Mouse (Mus musculus) hindbrain, postnatal 0 days (tissue): ENCODE measurements around the gene Gm47429. TPM values are rescaled to one million over a fixed set of nuclear protein-coding genes. Genes with fewer than 3 reads are reported as not detected.
A peak's percentile ranks its signal among the peaks of the same experiment; 100 is the strongest.
"Not testable (repeated sequence)": the region's sequence is repeated elsewhere in the genome, so short reads cannot be mapped to it uniquely, and the experiment has no call there.

ENCODE experiments used
- ATAC-seq: fragments of 200-750 bp; cut with Nextera tagmentation; 2 replicates; pipeline ENCODE4 v1.8.0; 2017; ENCODE audit warnings: mild to moderate bottlenecking, moderate TSS enrichment, moderate library complexity
- DNase-seq: peaks from one replicate; pipeline ENCODE4 v3.0.0-alpha.2; 2015; ENCODE audit warnings: low spot score
- H3K27ac ChIP-seq: fragments of 300-500 bp; sonication (generic); 2 replicates; pipeline ENCODE4 v1.5.1; 2014; ENCODE audit warnings: mild to moderate bottlenecking
- H3K27me3 ChIP-seq: fragments of 300-500 bp; sonication (generic); 2 replicates; pipeline ENCODE4 v1.6.1; 2014; ENCODE audit warnings: low read length, mixed read lengths; ENCODE audit not compliant: insufficient read depth
- H3K36me3 ChIP-seq: fragments of 300-500 bp; sonication (generic); 2 replicates; pipeline ENCODE4 v1.6.1; 2014; ENCODE audit warnings: low read length, mixed read lengths; ENCODE audit not compliant: insufficient read depth
- H3K4me1 ChIP-seq: fragments of 300-500 bp; sonication (generic); 2 replicates; pipeline ENCODE4 v1.6.1; 2014; ENCODE audit warnings: antibody characterized with exemption, low read length, mixed read lengths; ENCODE audit not compliant: insufficient read depth
- H3K4me2 ChIP-seq: fragments of 300-500 bp; sonication (generic); 2 replicates; pipeline ENCODE4 v1.6.1; 2014; ENCODE audit warnings: low read depth, mild to moderate bottlenecking, low read length, moderate library complexity, mixed read lengths
- H3K4me3 ChIP-seq: fragments of 300-500 bp; sonication (generic); 2 replicates; pipeline ENCODE4 v1.5.1; 2014; ENCODE audit warnings: low read length
- H3K9ac ChIP-seq: fragments of 300-500 bp; sonication (generic); replicated peaks from 2 replicates; pipeline ENCODE4 v1.6.1; 2014; ENCODE audit warnings: mild to moderate bottlenecking, low read length, moderate library complexity, mixed read lengths
- H3K9me3 ChIP-seq: fragments of 300-500 bp; sonication (generic); 2 replicates; pipeline ENCODE4 v1.6.1; 2016; ENCODE audit warnings: low read length, mixed read lengths
- CTCF ChIP-seq: IDR thresholded peaks from 2 replicates; pipeline ENCODE4 v1.5.1; 2016; ENCODE audit warnings: antibody characterized with exemption, control low read depth, low read depth
- WGBS: fragments of 180-500 bp; shearing (Covaris S2); extraction: QIAGEN DNeasy Blood & Tissue Kit; methylation state at CpG from one replicate; pipeline ENCODE4 v1.1.7; 2014; 5-methylcytosine and 5-hydroxymethylcytosine counted together
- polyA plus RNA-seq: library from polyadenylated mRNA; unstranded; fragments of >200 nt; fragmentation: Nextera tagmentation; extraction: Ambion mirVana; gene quantifications from 2 replicates; pipeline ENCODE4 v1.2.1, GENCODE M21; 2015
- total RNA-seq: library from RNA; depleted of rRNA; stranded (reverse); fragments of >200 nt; gene quantifications from 2 replicates; pipeline ENCODE4 v1.2.3, GENCODE M21; 2014; rRNA removed

Gene Gm47429
- not detected in 2 replicates for total RNA-seq
- polyA plus RNA-seq = not detected in 2 replicates

DNA sequence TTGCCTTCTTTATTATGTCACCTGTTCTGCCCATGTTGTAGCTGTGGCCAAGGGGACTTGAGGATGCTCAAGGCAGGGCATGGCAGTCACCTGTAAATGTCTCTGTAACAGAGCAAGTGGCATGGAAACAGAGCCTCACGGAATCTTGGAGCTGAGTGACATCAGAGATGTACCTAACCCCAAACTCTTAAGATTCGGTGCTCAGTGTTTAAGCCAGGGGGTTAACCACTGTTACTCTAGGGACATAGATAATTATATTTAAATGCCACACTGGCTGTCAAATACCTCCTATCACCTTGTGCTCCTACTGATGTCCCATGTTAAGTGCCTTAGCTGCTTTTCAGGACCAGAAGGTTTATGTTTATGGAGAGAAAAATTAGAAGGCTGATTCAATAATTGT lies at the start of gene Gm47429:
Gene Gm47429, minus strand, starts transcription at position 101 of the 400 bp plus-strand sequence.
- H3K27me3 ChIP-seq = no peaks in the 10 kb centered on the region
- no peak within 1 kb of the TSS for H3K4me3 ChIP-seq
- H3K4me2 ChIP-seq = no peak within 1 kb of the TSS
- whole genome bisulfite sequencing = 89% methylated on average over 2 of the region's 2 CpGs
- H3K9ac ChIP-seq = no peak within 1 kb of the TSS
- H3K9me3 ChIP-seq = no peaks in the 10 kb centered on the region
- TF ChIP-seq CTCF = no peak
- DNase-seq (no peak), ATAC-seq (no peak)
- no peaks in the 10 kb centered on the region for H3K4me1 ChIP-seq
- H3K27ac ChIP-seq = no peak within 1 kb of the TSS
- H3K36me3 ChIP-seq = no peaks in the 10 kb centered on the region

DNA sequence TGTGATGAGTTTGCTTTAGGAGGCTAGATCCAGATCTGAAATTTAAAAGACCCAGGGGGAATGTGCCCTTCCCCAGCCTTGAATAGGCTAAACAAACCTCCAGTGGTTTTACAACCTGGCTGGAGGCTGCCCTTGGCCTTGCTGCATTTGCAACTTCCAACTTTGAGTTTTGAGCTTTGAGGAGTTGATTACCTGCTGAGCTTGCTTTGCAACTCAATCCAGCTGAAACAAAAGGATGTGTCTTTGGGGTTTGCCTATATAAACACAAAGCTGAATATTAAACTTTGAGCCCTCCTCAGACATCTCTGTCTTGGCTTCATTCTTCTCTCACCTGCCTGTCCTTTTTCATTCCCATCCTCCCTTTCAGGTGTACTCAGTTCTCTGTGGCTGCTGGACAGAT lies 44.8 kb upstream of the Gm47429 start:
- H3K36me3 ChIP-seq, H3K4me1 ChIP-seq, H3K9ac ChIP-seq, H3K27ac ChIP-seq, H3K4me2 ChIP-seq, H3K27me3 ChIP-seq, DNase-seq, ATAC-seq, H3K4me3 ChIP-seq, H3K9me3 ChIP-seq: not testable (repeated sequence)

GRCm38 (mm10) chr13:50467007-50467406 lies 23.3 kb upstream of the Gm47429 start, which contains the start of gene Nutm2:
TSS of gene Nutm2 (plus strand) at chr13:50467307.
- no peaks in the 10 kb centered on the region for H3K36me3 ChIP-seq
- H3K27me3 ChIP-seq = no peaks in the 10 kb centered on the region
- WGBS = 84% methylated on average over 4 of the region's 4 CpGs
- no peak within 1 kb of the TSS for H3K9ac ChIP-seq
- no peak for DNase-seq
- no peaks in the 10 kb centered on the region for H3K9me3 ChIP-seq
- ATAC-seq = no peak
- H3K27ac ChIP-seq = no peak within 1 kb of the TSS
- H3K4me3 ChIP-seq = no peak within 1 kb of the TSS
- H3K4me1 ChIP-seq = no peaks in the 10 kb centered on the region
- TF ChIP-seq CTCF = no peak
- H3K4me2 ChIP-seq = no peak within 1 kb of the TSS

DNA sequence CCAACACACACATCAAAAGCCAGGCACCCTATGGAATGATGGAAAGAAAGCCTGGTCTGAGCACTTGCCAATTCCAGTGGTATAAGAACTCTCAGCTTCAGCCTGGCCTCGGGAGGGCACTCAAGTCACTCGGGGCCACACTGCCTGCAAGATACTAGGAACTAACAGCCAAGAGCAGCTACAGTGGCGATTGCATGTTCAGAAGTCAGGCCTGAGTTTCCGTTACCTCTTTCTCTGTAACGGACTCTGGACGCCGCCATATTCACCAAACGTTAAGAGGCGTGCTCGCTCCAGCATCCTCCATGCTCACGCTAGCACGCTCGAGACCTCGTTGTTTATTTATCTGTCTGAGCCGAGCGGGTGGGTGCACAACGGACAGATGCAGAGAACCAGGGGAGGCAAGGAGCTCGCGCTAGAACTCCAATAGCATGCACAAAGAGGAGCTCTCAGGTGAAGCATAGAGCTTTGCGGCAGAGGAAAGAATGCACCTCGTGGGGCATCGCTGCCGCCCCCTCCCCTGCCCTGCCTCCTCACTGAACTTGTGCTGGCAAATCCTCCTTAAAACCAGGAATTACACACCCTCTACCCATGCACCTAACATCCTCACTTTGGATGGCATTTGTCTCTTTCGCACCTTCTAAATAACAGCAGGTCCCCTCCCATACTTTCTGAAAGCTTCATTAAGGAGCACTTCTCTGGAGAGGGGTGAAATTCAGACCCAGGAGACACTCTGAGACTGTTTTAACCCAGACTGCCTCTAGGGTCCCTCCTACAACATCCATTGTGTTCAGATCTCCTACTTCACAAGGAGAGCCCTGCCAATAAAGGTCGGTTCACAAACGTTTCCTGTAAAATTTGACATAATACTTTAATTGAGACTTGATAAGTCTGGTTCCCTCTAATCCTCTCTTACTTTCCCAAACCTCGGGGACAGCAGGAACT lies 21.2 kb upstream of the Gm47429 start:
- Histone ChIP-seq H3K4me2 (peak overlapping the region; percentile 39), H3K9me3 (no peaks in the 10 kb centered on the region), H3K4me3 (peak overlapping the region; percentile 17), H3K27me3 (no peaks in the 10 kb centered on the region), H3K4me1 (no peaks in the 10 kb centered on the region), H3K9ac (no peak overlapping the region), H3K27ac (no peak overlapping the region), H3K36me3 (no peaks in the 10 kb centered on the region)
- ATAC-seq = peak; percentile 53
- TF ChIP-seq CTCF = no peak
- DNase-seq = no peak
- WGBS = 44% methylated on average over 27 of the region's 27 CpGs

GRCm38 (mm10) chr13:50460433-50460832 lies 16.7 kb upstream of the Gm47429 start:
- not testable (repeated sequence) for H3K36me3 ChIP-seq, DNase-seq, H3K9ac ChIP-seq, H3K27ac ChIP-seq, H3K9me3 ChIP-seq, H3K4me3 ChIP-seq, H3K4me1 ChIP-seq, H3K4me2 ChIP-seq, H3K27me3 ChIP-seq, ATAC-seq
- WGBS = 57% methylated on average over 2 of the region's 2 CpGs

- no peak overlapping the region for H3K4me3 ChIP-seq
- no peak overlapping the region for H3K4me2 ChIP-seq
- no peaks in the 10 kb centered on the region for H3K9me3 ChIP-seq
- no peak for TF ChIP-seq CTCF
- no peaks in the 10 kb centered on the region for H3K36me3 ChIP-seq
- no peak overlapping the region for H3K27ac ChIP-seq
- no peaks in the 10 kb centered on the region for H3K27me3 ChIP-seq
- no peak for ATAC-seq
- H3K4me1 ChIP-seq = no peaks in the 10 kb centered on the region
- 40% methylated on average over 4 of the region's 4 CpGs for WGBS
- no peak for DNase-seq
- no peak overlapping the region for H3K9ac ChIP-seq
These were observed 9.7 kb upstream of the Gm47429 start for GRCm38 (mm10) chr13:50453426-50453825.

GRCm38 (mm10) chr13:50452266-50452665 lies 8.6 kb upstream of the Gm47429 start:
- H3K27me3 ChIP-seq, H3K4me1 ChIP-seq, H3K27ac ChIP-seq, H3K36me3 ChIP-seq, H3K9ac ChIP-seq, H3K4me3 ChIP-seq, DNase-seq, H3K9me3 ChIP-seq, ATAC-seq, H3K4me2 ChIP-seq: not testable (repeated sequence)
- WGBS = 79% methylated on average over 9 of the region's 9 CpGs
